Mouse (Mus musculus) forebrain, embryonic 15.5 days (tissue): ENCODE measurements around the gene Trpv6. TPM values are rescaled to one million over a fixed set of nuclear protein-coding genes. Genes with fewer than 3 reads are reported as not detected.

Experiments used
- ATAC-seq: fragments of 200-750 bp; cut with Nextera tagmentation; replicated peaks from 2 replicates; pipeline ENCODE4 v1.8.0; 2017; ENCODE audit warnings: mild to moderate bottlenecking, moderate TSS enrichment, moderate library complexity
- H3K27ac ChIP-seq: fragments of 300-500 bp; sonication (generic); replicated peaks from 2 replicates; pipeline ENCODE4 v1.5.1; 2015; ENCODE audit warnings: mild to moderate bottlenecking, inconsistent platforms
- H3K27me3 ChIP-seq: fragments of 300-500 bp; sonication (generic); 2 replicates; pipeline ENCODE4 v1.6.1; 2015; ENCODE audit warnings: inconsistent platforms
- H3K36me3 ChIP-seq: fragments of 300-500 bp; sonication (generic); 2 replicates; pipeline ENCODE4 v1.6.1; 2015; ENCODE audit warnings: mild to moderate bottlenecking, inconsistent platforms
- H3K4me1 ChIP-seq: fragments of 300-500 bp; sonication (generic); 2 replicates; pipeline ENCODE4 v1.6.1; 2015; ENCODE audit warnings: inconsistent platforms
- H3K4me2 ChIP-seq: fragments of 300-500 bp; sonication (generic); replicated peaks from 2 replicates; pipeline ENCODE4 v1.6.1; 2015; ENCODE audit warnings: mild to moderate bottlenecking, inconsistent platforms
- H3K4me3 ChIP-seq: fragments of 300-500 bp; sonication (generic); 2 replicates; pipeline ENCODE4 v1.5.1; 2015; ENCODE audit warnings: mild to moderate bottlenecking, inconsistent platforms
- H3K9ac ChIP-seq: fragments of 300-500 bp; sonication (generic); replicated peaks from 2 replicates; pipeline ENCODE4 v1.6.1; 2015; ENCODE audit warnings: mild to moderate bottlenecking, inconsistent platforms
- H3K9me3 ChIP-seq: fragments of 300-500 bp; sonication (generic); 2 replicates; pipeline ENCODE4 v1.6.1; 2016; ENCODE audit warnings: inconsistent platforms
- WGBS: fragments of 180-500 bp; shearing (Covaris S2); methylation state at CpG from one replicate; pipeline ENCODE4 v1.1.7; 2015; ENCODE audit warnings: mixed read lengths; 5-methylcytosine and 5-hydroxymethylcytosine counted together
- polyA plus RNA-seq: library from polyadenylated mRNA; unstranded; fragments of >200 nt; fragmentation: Nextera tagmentation; extraction: Ambion mirVana; gene quantifications from 2 replicates; pipeline ENCODE4 v1.2.1, GENCODE M21; 2015

Trpv6 gene
- polyA plus RNA-seq, result 0.46 and 0.52 TPM in 2 replicates

GRCm38 (mm10) chr6:41636178-41636577 lies at the start of gene Trpv6:
Trpv6 (minus strand) TSS chr6:41636405.
- 28% methylated on average over 5 of the region's 5 CpGs for WGBS
- H3K9ac ChIP-seq, result no peak within 1 kb of the TSS
- no peaks in the 10 kb centered on the region for H3K36me3 ChIP-seq
- no peak within 1 kb of the TSS for H3K4me2 ChIP-seq
- H3K4me1 ChIP-seq, result no peaks in the 10 kb centered on the region
- no peak for ATAC-seq
- no peaks in the 10 kb centered on the region for H3K9me3 ChIP-seq
- no peak within 1 kb of the TSS for H3K27ac ChIP-seq
- H3K4me3 ChIP-seq, result no peak within 1 kb of the TSS
- no peaks in the 10 kb centered on the region for H3K27me3 ChIP-seq

DNA sequence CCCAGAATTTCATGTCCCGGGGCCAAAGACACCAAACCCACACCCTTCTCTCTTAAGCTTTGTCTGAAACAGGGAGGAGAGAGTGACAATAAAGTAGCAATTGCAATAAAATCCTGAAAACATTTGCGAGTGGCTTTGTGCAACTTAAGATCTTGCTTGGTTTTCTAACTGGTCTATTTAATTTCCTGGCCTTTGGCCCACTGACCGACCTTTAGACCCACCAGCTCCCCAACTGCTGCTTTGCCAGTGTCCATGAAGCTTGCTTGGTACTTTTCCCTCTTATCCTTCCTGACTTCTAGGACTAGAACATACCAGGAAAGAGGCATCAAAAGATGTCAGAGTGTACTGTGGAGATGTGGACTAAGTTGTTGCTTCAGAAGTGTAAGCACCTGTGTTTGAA lies 49.4 kb upstream of the Trpv6 start:
- H3K9me3 ChIP-seq, result no peaks in the 10 kb centered on the region
- ATAC-seq, result no peak

GRCm38 (mm10) chr6:41684911-41685310 lies 48.7 kb upstream of the Trpv6 start:
- no peaks in the 10 kb centered on the region for H3K36me3 ChIP-seq
- 87% methylated on average over 5 of the region's 5 CpGs for WGBS

More for the DNA sequence above, 49.4 kb upstream of the Trpv6 start:
- no peaks in the 10 kb centered on the region for H3K36me3 ChIP-seq
- no peaks in the 10 kb centered on the region for H3K4me1 ChIP-seq
- no peak overlapping the region for H3K4me2 ChIP-seq
- no peaks in the 10 kb centered on the region for H3K27me3 ChIP-seq
- H3K27ac ChIP-seq, result no peak overlapping the region
- whole genome bisulfite sequencing, result 91% methylated on average over 3 of the region's 3 CpGs
- no peak overlapping the region for H3K4me3 ChIP-seq
- H3K9ac ChIP-seq, result no peak overlapping the region

GRCm38 (mm10) chr6:41684131-41684530 lies 47.9 kb upstream of the Trpv6 start, which contains the start of gene Llcfc1:
Llcfc1 (plus strand) TSS chr6:41684431.
- Histone ChIP-seq H3K9me3 (no peaks in the 10 kb centered on the region), H3K4me1 (no peaks in the 10 kb centered on the region), H3K9ac (no peak within 1 kb of the TSS), H3K4me3 (no peak within 1 kb of the TSS), H3K27me3 (no peaks in the 10 kb centered on the region), H3K36me3 (no peaks in the 10 kb centered on the region), H3K27ac (no peak within 1 kb of the TSS), H3K4me2 (no peak within 1 kb of the TSS)
- 85% methylated on average over 2 of the region's 2 CpGs for WGBS
- no peak for ATAC-seq

More at GRCm38 (mm10) chr6:41684911-41685310, 48.7 kb upstream of the Trpv6 start:
- Histone ChIP-seq H3K4me3 (no peak overlapping the region), H3K9me3 (no peaks in the 10 kb centered on the region), H3K27me3 (no peaks in the 10 kb centered on the region), H3K9ac (no peak overlapping the region), H3K27ac (no peak overlapping the region), H3K4me1 (no peaks in the 10 kb centered on the region), H3K4me2 (no peak overlapping the region)
- no peak for ATAC-seq

DNA sequence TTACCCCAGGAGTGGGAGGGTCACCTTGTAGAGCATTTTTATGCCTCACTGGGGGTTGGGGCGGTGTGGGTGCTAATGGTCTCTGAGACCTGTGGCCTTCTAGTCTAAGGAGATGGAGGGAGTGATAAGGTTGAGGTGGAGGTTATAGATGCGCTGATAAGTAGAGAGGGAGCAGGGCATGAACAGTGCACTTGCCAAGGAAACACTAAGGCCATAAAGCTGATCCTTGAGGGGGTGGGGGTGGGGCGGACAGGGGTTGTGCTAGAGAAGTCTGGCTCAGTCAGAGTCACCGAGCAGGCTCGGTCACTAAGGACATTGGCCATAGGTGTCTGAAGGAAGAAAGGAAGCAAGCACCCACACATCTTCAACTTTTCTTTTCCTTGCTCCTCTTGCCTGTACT lies 45.5 kb upstream of the Trpv6 start:
- WGBS, result 91% methylated on average over 5 of the region's 5 CpGs
- H3K27ac ChIP-seq, result no peak overlapping the region
- H3K9ac ChIP-seq, result no peak overlapping the region
- ATAC-seq, result no peak
- H3K27me3 ChIP-seq, result no peaks in the 10 kb centered on the region
- H3K4me1 ChIP-seq, result no peaks in the 10 kb centered on the region
- no peak overlapping the region for H3K4me3 ChIP-seq
- no peaks in the 10 kb centered on the region for H3K9me3 ChIP-seq
- H3K36me3 ChIP-seq, result no peaks in the 10 kb centered on the region
- H3K4me2 ChIP-seq, result no peak overlapping the region

- Histone ChIP-seq H3K27me3 (no peaks in the 10 kb centered on the region), H3K4me1 (no peaks in the 10 kb centered on the region), H3K9ac (no peak within 1 kb of the TSS), H3K4me2 (no peak within 1 kb of the TSS), H3K9me3 (no peaks in the 10 kb centered on the region), H3K27ac (no peak within 1 kb of the TSS), H3K36me3 (no peaks in the 10 kb centered on the region), H3K4me3 (no peak within 1 kb of the TSS)
- no peak for ATAC-seq
- WGBS, result 84% methylated on average over 1 of the region's 1 CpGs
Measured at GRCm38 (mm10) chr6:41680669-41681068, 44.5 kb upstream of the Trpv6 start, which contains the start of gene Trpv5. Trpv5 (minus strand) TSS chr6:41680769.

DNA sequence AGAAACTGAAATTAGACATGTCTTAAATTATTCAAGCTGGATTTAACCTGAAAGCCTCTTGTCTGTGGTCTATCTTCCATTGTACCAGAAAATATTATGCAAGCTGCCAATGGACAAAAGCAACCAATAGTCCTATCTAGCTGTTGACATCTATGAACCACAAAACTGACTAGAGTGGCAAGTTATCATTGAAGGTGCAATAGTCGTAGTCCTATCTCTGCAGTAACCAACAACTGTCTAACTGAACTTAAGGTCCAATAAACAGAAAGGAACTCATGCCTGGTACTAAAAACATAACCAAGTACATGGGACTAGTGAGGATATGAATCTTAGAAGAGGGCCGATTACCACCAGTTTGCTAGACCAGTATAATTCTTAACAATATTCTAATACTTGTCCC lies 40.3 kb upstream of the Trpv6 start:
- 89% methylated on average over 2 of the region's 2 CpGs for WGBS
- ATAC-seq, result no peak
- H3K36me3 ChIP-seq, result no peaks in the 10 kb centered on the region

GRCm38 (mm10) chr6:41662320-41662719 lies 26.1 kb upstream of the Trpv6 start:
- 29% methylated on average over 2 of the region's 2 CpGs for WGBS
- H3K27me3 ChIP-seq, result no peaks in the 10 kb centered on the region
- ATAC-seq, result no peak
- no peak overlapping the region for H3K9ac ChIP-seq
- no peak overlapping the region for H3K27ac ChIP-seq
- no peaks in the 10 kb centered on the region for H3K4me1 ChIP-seq
- no peaks in the 10 kb centered on the region for H3K9me3 ChIP-seq
- H3K4me2 ChIP-seq, result no peak overlapping the region
- H3K4me3 ChIP-seq, result no peak overlapping the region
- H3K36me3 ChIP-seq, result no peaks in the 10 kb centered on the region

More for the DNA sequence above, 40.3 kb upstream of the Trpv6 start:
- Histone ChIP-seq H3K27me3 (no peaks in the 10 kb centered on the region), H3K9ac (no peak overlapping the region), H3K4me1 (no peaks in the 10 kb centered on the region), H3K9me3 (no peaks in the 10 kb centered on the region), H3K4me3 (no peak overlapping the region), H3K4me2 (no peak overlapping the region), H3K27ac (no peak overlapping the region)

DNA sequence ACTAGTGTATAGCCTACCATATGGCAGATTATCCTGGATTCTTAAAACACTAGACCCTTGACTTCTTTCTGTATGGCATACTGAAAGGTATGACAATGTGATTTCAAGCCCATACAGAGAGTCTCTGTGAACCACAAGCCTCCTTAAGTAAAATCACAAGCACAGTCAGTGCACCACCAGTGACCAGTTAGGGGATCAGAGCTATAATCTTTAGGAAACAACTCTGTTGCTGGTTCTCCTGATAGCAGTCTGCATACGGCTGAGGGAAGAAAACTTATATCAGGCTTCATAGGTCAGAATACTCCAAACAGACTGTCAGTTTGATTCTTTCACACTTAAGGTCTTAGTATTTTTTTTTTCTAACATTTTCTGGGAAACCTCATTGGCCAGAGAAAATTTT lies 22.3 kb upstream of the Trpv6 start:
- 88% methylated on average over 1 of the region's 1 CpGs for WGBS
- no peak overlapping the region for H3K27ac ChIP-seq
- no peaks in the 10 kb centered on the region for H3K27me3 ChIP-seq
- no peaks in the 10 kb centered on the region for H3K9me3 ChIP-seq
- no peak for ATAC-seq
- no peaks in the 10 kb centered on the region for H3K4me1 ChIP-seq
- H3K4me3 ChIP-seq, result no peak overlapping the region
- H3K9ac ChIP-seq, result no peak overlapping the region
- H3K4me2 ChIP-seq, result no peak overlapping the region
- no peaks in the 10 kb centered on the region for H3K36me3 ChIP-seq

DNA sequence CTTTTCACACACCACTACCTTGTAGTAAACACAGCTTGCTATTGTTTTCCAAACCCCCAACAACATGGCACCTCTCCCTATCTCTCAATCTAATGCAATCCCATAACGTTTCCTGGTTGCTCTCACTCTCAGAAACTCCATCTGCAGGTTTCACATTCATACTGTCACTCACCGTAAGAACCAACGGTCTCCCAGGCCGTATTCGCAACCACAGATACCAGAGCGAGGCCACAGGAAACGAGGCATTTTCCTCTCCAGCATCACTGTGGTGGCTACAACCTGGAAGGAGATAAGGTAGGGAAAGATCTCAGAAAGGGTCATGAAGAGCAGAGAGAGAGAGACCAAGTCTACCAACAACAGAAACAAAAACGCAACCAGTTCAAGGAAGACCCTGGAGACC lies 18.4 kb upstream of the Trpv6 start:
- H3K27me3 ChIP-seq, result no peaks in the 10 kb centered on the region
- H3K9ac ChIP-seq, result no peak overlapping the region
- no peaks in the 10 kb centered on the region for H3K9me3 ChIP-seq
- H3K4me1 ChIP-seq, result no peaks in the 10 kb centered on the region
- ATAC-seq, result no peak
- H3K4me3 ChIP-seq, result no peak overlapping the region
- no peaks in the 10 kb centered on the region for H3K36me3 ChIP-seq
- no peak overlapping the region for H3K4me2 ChIP-seq
- 88% methylated on average over 8 of the region's 8 CpGs for WGBS
- no peak overlapping the region for H3K27ac ChIP-seq

GRCm38 (mm10) chr6:41653173-41653572 lies 17.0 kb upstream of the Trpv6 start:
- Histone ChIP-seq H3K27ac (no peak overlapping the region), H3K4me3 (no peak overlapping the region), H3K36me3 (no peaks in the 10 kb centered on the region), H3K4me1 (no peaks in the 10 kb centered on the region), H3K27me3 (no peaks in the 10 kb centered on the region), H3K9ac (no peak overlapping the region), H3K9me3 (no peaks in the 10 kb centered on the region), H3K4me2 (no peak overlapping the region)
- ATAC-seq, result no peak
- 98% methylated on average over 5 of the region's 5 CpGs for WGBS

DNA sequence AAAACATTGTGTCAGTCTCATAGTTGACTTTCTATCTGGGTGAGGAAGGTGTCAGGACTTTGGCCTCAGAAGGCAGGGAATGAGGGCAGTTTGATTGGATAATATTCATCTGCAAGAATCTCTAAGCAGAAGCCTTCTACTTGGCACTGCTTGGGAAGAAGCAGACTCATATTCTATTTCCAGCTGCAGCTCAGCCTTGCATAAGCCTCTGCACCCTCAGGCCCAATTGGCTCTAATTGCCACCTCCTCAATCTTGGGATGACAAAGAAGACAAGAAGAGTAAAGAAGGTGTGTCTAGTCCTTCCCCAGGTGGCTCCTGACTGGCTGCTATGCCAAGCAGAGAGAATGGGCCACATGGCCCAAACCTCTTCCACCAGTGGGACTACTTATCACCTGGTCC lies 10.5 kb upstream of the Trpv6 start:
- no peaks in the 10 kb centered on the region for H3K9me3 ChIP-seq
- no peaks in the 10 kb centered on the region for H3K27me3 ChIP-seq
- no peak overlapping the region for H3K4me2 ChIP-seq
- no peak overlapping the region for H3K4me3 ChIP-seq
- no peak overlapping the region for H3K27ac ChIP-seq
- no peak overlapping the region for H3K9ac ChIP-seq
- no peak for ATAC-seq
- no peaks in the 10 kb centered on the region for H3K36me3 ChIP-seq
- H3K4me1 ChIP-seq, result no peaks in the 10 kb centered on the region

DNA sequence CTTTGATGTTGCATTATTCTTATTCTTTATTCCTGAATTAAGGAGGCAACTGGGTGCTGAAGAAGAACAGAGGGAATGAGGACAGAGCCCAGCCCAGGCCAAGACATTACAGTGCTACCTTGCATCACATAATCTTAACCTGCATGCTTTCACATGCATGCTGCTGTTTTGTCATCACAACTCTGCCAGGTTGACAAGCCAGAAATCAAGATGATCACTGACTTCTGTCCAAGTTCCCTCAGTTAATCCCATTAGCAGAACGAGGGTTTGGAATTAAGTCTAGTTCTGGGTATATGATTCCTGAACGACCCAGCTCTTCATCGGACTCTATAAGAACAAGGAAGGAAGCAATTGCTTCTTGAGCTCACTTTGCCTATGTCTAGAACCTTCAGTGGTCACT lies 10.0 kb upstream of the Trpv6 start:
- WGBS, result 79% methylated on average over 3 of the region's 3 CpGs
- H3K27ac ChIP-seq, result no peak overlapping the region
- H3K9me3 ChIP-seq, result no peaks in the 10 kb centered on the region
- H3K27me3 ChIP-seq, result no peaks in the 10 kb centered on the region
- no peak overlapping the region for H3K9ac ChIP-seq
- no peaks in the 10 kb centered on the region for H3K36me3 ChIP-seq
- no peak overlapping the region for H3K4me3 ChIP-seq
- H3K4me2 ChIP-seq, result no peak overlapping the region
- no peaks in the 10 kb centered on the region for H3K4me1 ChIP-seq
- ATAC-seq, result no peak
